Mouse (Mus musculus) right cerebral cortex, postnatal 14 days (tissue): ENCODE measurements at regions not wholly inside any gene's neighbourhood (a gene's known extent, or its start where the extent isn't known, plus 50 kb on each side); places are given as distances from the start of the nearest gene placed in this dataset.

Source experiments
- DNase-seq: peaks from one replicate; pipeline ENCODE4 v3.0.0; 2022

- DNase-seq, result no peak
Observed at GRCm38 (mm10) chr19:55985518-55985917, 243.9 kb downstream of the Tcf7l2 start.

GRCm38 (mm10) chr19:55991791-55992726 lies 250.4 kb downstream of the Tcf7l2 start:
- peak; percentile 42 for DNase-seq

GRCm38 (mm10) chr19:55992727-55993066 lies 251.1 kb downstream of the Tcf7l2 start:
- no peak for DNase-seq

GRCm38 (mm10) chr19:55995721-55996120 lies 254.1 kb downstream of the Tcf7l2 start:
- DNase-seq, result no peak

GRCm38 (mm10) chr19:55998454-55999180 lies 257.0 kb downstream of the Tcf7l2 start:
- DNase-seq, result no peak

- DNase-seq, result no peak
Observed at GRCm38 (mm10) chr19:55999409-55999808, 257.8 kb downstream of the Tcf7l2 start.

- no peak for DNase-seq
Observed at GRCm38 (mm10) chr19:56001428-56001827, 259.8 kb downstream of the Tcf7l2 start.

- no peak for DNase-seq
Observed at GRCm38 (mm10) chr19:56005886-56006285, 264.3 kb downstream of the Tcf7l2 start.

GRCm38 (mm10) chr19:56007433-56007832 lies 265.8 kb downstream of the Tcf7l2 start:
- no peak for DNase-seq

GRCm38 (mm10) chr19:56010766-56011165 lies 269.1 kb downstream of the Tcf7l2 start:
- DNase-seq, result no peak

GRCm38 (mm10) chr19:56011292-56011691 lies 269.7 kb downstream of the Tcf7l2 start:
- no peak for DNase-seq

GRCm38 (mm10) chr19:56016548-56017346 lies 270.2 kb upstream of the Habp2 start:
- DNase-seq, result no peak

- no peak for DNase-seq
Observed at GRCm38 (mm10) chr19:56017524-56017923, 269.4 kb upstream of the Habp2 start.

GRCm38 (mm10) chr19:56019143-56019542 lies 267.8 kb upstream of the Habp2 start:
- DNase-seq, result no peak

- DNase-seq, result no peak
Observed at GRCm38 (mm10) chr19:56022348-56022747, 264.6 kb upstream of the Habp2 start.

GRCm38 (mm10) chr19:56024599-56024998 lies 262.3 kb upstream of the Habp2 start:
- no peak for DNase-seq

- peak; percentile 32 for DNase-seq
Observed at GRCm38 (mm10) chr19:56029428-56030281, 257.3 kb upstream of the Habp2 start.

- DNase-seq, result no peak
Observed at GRCm38 (mm10) chr19:56030401-56030925, 256.5 kb upstream of the Habp2 start.

- DNase-seq, result no peak
Observed at GRCm38 (mm10) chr19:56034552-56034951, 252.4 kb upstream of the Habp2 start.

GRCm38 (mm10) chr19:56037584-56037983 lies 249.4 kb upstream of the Habp2 start:
- DNase-seq, result no peak

GRCm38 (mm10) chr19:56039091-56040004 lies 247.6 kb upstream of the Habp2 start:
- DNase-seq, result no peak
